Mouse (Mus musculus) C2C12 (cell line): ENCODE measurements around the gene Tmem38a. TPM values are rescaled to one million over a fixed set of nuclear protein-coding genes. Genes with fewer than 3 reads are reported as not detected.

Experiments used
- H3K27me3 ChIP-seq: one replicate; pipeline ENCODE4 v1.6.1; 2011; ENCODE audit not compliant: control insufficient read depth, insufficient read depth, insufficient read length
- H3K36me3 ChIP-seq: one replicate; pipeline ENCODE4 v1.6.1; 2011; ENCODE audit not compliant: control insufficient read depth, insufficient read depth
- H3K4me3 ChIP-seq: one replicate; pipeline ENCODE4 v1.5.1; 2011; ENCODE audit warnings: mild to moderate bottlenecking, control low read depth; ENCODE audit not compliant: poor library complexity, insufficient read depth, severe bottlenecking
- H3K79me2 ChIP-seq: one replicate; pipeline ENCODE4 v1.6.1; 2011; ENCODE audit not compliant: control insufficient read depth, insufficient read depth
- H3K79me3 ChIP-seq: one replicate; pipeline ENCODE4 v1.6.1; 2011; ENCODE audit warnings: low read depth, control low read depth
- H3ac ChIP-seq: one replicate; pipeline ENCODE3; 2011; ENCODE audit warnings: low read depth; ENCODE audit not compliant: control insufficient read depth, insufficient read length
- CEBPB ChIP-seq: IDR thresholded peaks from one replicate; pipeline ENCODE4 v1.6.1; 2011; ENCODE audit warnings: low read depth, mild to moderate bottlenecking, control low read depth, moderate library complexity
- CTCF ChIP-seq: IDR thresholded peaks from one replicate; pipeline ENCODE4 v1.5.1; 2011; ENCODE audit not compliant: control insufficient read depth, insufficient read depth, insufficient read length
- FOSL1 ChIP-seq: IDR thresholded peaks from one replicate; pipeline ENCODE4 v1.8.0; 2011; ENCODE audit warnings: mild to moderate bottlenecking, low read length; ENCODE audit not compliant: poor library complexity, insufficient read depth, severe bottlenecking
- MAX ChIP-seq: IDR thresholded peaks from one replicate; pipeline ENCODE4 v1.6.1; 2011; ENCODE audit warnings: mild to moderate bottlenecking, control low read depth
- MYOD1 ChIP-seq: IDR thresholded peaks from one replicate; pipeline ENCODE4 v1.6.1; 2011; ENCODE audit warnings: low read depth; ENCODE audit not compliant: control insufficient read depth, insufficient read length
- MYOG ChIP-seq: IDR thresholded peaks from one replicate; pipeline ENCODE4 v1.6.1; 2011; ENCODE audit not compliant: control insufficient read depth, insufficient read length; ENCODE audit errors: extremely low read depth
- USF1 ChIP-seq: IDR thresholded peaks from one replicate; pipeline ENCODE4 v1.6.1; 2011; ENCODE audit warnings: low read depth, mild to moderate bottlenecking, control low read depth, moderate library complexity
- microRNA-seq: library from miRNA; unstranded; fragments of <30 nt; microRNA quantifications from one replicate; pipeline ENCODE4, GENCODE M21; 2019; ENCODE audit warnings: borderline microRNAs expressed
- polyA plus RNA-seq: library from polyadenylated mRNA; unstranded; fragments of >200 nt; fragmentation: generic; extraction: Trizol; gene quantifications from one replicate; pipeline ENCODE4 v1.2.1, GENCODE M21; 2012; ENCODE audit warnings: missing spikeins

Gene Tmem38a
- polyA plus RNA-seq, 1 experiment: 16.5 TPM

DNA sequence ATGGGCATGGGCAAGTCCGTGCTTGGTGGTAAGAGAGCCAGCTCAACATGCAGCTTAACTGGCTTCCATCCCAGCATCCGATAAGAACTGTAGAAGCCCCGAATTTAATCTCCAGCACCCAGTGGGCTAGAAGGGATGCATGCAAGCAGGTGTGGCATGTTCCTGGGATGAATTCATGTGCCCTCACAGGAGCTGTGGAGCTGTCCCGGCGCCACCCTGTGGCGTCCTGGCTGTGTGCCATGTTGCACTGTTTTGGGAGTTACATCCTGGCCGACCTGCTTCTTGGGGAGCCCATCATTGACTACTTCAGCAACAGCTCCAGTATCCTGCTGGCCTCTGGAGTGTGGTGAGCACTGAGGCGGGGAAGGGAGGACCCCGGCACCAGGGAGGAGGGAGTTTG, 7.5 kb downstream of the Tmem38a start:
- Histone ChIP-seq H3K79me3 (no peaks in the 10 kb centered on the region), H3K4me3 (no peak overlapping the region), H3K79me2 (no peaks in the 10 kb centered on the region), H3K36me3 (no peaks in the 10 kb centered on the region), H3ac (no peak overlapping the region), H3K27me3 (no peaks in the 10 kb centered on the region)
- TF ChIP-seq CEBPB: no peak
- no peak for TF ChIP-seq MYOD1
- TF ChIP-seq MAX: no peak
- no peak for TF ChIP-seq MYOG
- TF ChIP-seq CTCF: no peak
- no peak for TF ChIP-seq FOSL1
- TF ChIP-seq USF1: no peak

DNA sequence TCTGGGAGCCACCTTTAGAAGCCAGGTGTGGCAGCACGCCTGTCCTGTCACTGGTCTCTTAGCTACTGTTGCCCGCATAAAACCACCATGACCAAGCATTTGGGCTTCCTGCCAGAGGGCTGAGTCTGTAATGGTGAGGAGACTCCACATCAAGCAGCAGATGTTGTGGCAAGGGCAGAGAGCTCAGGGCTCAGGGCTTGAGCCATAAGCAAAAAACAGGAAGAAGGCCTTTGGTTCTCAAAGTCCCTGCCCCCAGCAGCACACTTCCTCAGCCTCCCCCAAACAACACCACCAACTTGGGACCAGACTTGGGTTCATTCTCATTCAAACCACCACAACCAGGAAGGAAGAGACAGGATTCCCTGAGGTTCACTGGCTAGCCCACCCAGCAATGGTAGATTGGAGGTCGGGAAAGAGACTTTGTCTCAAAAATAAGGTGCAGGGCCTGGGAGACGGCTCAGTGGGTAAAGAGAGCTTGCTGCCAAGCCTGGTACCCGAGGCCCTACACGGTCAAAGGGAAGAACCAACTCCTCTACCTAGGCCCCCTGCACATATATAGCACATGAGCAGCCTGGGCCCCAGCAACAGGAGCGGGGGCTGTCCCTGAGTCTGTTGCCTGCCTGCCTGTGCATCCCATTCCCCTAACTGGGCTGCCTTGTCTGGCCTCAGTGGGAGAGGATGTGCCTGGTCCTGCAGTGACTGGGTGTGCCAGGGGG, 11.4 kb downstream of the Tmem38a start:
- no peak overlapping the region for H3ac ChIP-seq
- TF ChIP-seq USF1: no peak
- TF ChIP-seq MYOD1: no peak
- no peak for TF ChIP-seq CTCF
- TF ChIP-seq MYOG: no peak
- TF ChIP-seq CEBPB: no peak
- TF ChIP-seq MAX: no peak
- no peak for TF ChIP-seq FOSL1

DNA sequence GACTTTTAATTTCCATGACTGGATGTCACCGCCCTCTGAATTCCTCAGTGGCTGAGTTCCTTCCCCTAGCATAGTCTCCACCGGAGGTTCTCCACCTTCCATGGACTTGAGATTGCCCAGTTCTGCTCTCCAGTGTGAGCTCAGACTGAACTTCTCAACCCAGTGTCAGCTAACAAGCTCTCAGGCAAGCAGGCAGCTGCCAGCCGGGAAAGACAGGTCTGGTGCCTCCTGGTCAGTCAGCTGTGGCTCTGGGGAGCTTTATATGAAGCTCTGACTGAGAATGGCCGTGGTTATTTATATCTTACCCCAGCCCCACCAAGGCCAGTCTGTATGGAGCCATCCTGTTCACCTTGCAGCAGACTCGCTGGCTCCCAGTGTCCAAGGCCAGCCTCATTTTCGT, 12.5 kb downstream of the Tmem38a start:
- TF ChIP-seq CTCF (no peak), MYOG (no peak), USF1 (no peak), MYOD1 (no peak), FOSL1 (no peak), CEBPB (no peak), MAX (no peak)
- no peaks in the 10 kb centered on the region for H3K36me3 ChIP-seq
- no peak overlapping the region for H3K4me3 ChIP-seq
- H3K79me3 ChIP-seq: no peaks in the 10 kb centered on the region
- no peaks in the 10 kb centered on the region for H3K79me2 ChIP-seq
- H3K27me3 ChIP-seq: no peaks in the 10 kb centered on the region
- H3ac ChIP-seq: no peak overlapping the region

More for the DNA sequence above, 11.4 kb downstream of the Tmem38a start:
- no peaks in the 10 kb centered on the region for H3K36me3 ChIP-seq
- H3K27me3 ChIP-seq: no peaks in the 10 kb centered on the region
- H3K4me3 ChIP-seq: no peak overlapping the region
- H3K79me3 ChIP-seq: no peaks in the 10 kb centered on the region
- H3K79me2 ChIP-seq: no peaks in the 10 kb centered on the region

DNA sequence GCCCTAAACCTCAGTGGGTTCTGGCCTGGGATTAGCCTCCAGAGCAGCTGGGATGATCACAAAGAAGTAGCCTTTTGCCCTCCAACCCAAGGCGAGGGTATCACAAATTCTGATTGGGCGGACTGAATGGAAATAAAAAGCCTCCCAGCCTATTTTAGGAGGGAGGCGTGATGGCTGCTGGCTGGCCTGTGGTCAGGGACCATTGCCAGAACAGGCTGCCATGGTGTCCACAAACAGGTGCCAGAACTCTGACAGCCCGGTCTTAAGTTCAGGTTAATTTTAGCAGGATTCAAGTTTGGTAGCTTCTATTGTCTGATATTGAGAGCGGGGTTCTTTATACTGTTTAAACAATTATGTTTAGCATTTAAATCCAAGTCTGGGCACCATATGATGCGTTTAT, 16.0 kb downstream of the Tmem38a start:
- TF ChIP-seq CTCF (no peak), FOSL1 (no peak), MAX (no peak), USF1 (no peak)
- no peak overlapping the region for H3ac ChIP-seq
- H3K36me3 ChIP-seq: no peaks in the 10 kb centered on the region
- no peak overlapping the region for H3K4me3 ChIP-seq
- H3K27me3 ChIP-seq: no peaks in the 10 kb centered on the region
- H3K79me3 ChIP-seq: no peaks in the 10 kb centered on the region
- no peaks in the 10 kb centered on the region for H3K79me2 ChIP-seq

DNA sequence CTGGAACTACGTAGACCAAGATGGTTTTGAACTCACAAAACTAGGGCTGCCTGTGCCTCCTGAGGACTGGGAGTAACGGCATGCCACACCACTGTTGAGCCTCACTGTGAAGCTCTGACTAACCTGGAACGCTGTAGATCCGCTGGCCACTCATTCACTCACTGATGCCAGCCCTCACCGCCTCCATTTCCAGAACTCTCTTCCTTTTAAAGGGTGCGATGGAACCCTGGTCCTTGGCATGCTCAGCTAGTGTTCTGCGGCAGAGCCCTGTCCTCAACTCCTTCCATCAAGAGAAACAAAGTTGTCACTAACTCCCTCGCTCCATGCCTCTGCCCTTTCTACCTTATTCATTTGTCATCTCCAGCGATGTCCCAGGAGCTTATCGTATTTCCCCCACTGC, 17.0 kb downstream of the Tmem38a start:
- no peaks in the 10 kb centered on the region for H3K79me3 ChIP-seq
- H3ac ChIP-seq: no peak overlapping the region
- H3K79me2 ChIP-seq: no peaks in the 10 kb centered on the region
- H3K36me3 ChIP-seq: no peaks in the 10 kb centered on the region
- no peak overlapping the region for H3K4me3 ChIP-seq
- no peaks in the 10 kb centered on the region for H3K27me3 ChIP-seq
- TF ChIP-seq CTCF: no peak
- no peak for TF ChIP-seq MYOG
- TF ChIP-seq CEBPB: no peak
- no peak for TF ChIP-seq FOSL1
- no peak for TF ChIP-seq MYOD1
- no peak for TF ChIP-seq USF1
- no peak for TF ChIP-seq MAX

DNA sequence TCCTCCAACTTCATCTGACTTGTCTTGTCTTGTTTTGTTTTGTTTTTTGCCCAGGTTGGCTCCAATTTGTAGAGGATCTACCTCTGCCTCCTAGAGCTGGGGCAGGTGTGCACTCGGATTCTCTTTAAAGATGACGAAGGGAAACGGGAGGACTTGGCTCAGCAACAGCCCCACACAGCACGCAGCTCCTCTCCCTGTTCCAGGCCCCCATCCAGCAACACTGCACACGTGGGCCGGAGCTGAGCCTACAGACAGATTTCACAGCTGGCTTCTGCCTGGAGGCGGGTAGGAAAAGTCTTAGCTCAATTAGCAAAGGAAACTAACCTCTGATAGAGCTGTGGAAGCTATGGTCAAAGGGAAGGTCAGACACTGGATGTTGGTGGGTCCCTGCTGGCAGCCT, 17.4 kb downstream of the Tmem38a start:
- H3K36me3 ChIP-seq: no peaks in the 10 kb centered on the region
- no peak overlapping the region for H3ac ChIP-seq
- no peaks in the 10 kb centered on the region for H3K79me2 ChIP-seq
- H3K79me3 ChIP-seq: no peaks in the 10 kb centered on the region
- H3K27me3 ChIP-seq: no peaks in the 10 kb centered on the region
- no peak overlapping the region for H3K4me3 ChIP-seq
- TF ChIP-seq MYOD1: no peak
- no peak for TF ChIP-seq MYOG
- TF ChIP-seq FOSL1: no peak

DNA sequence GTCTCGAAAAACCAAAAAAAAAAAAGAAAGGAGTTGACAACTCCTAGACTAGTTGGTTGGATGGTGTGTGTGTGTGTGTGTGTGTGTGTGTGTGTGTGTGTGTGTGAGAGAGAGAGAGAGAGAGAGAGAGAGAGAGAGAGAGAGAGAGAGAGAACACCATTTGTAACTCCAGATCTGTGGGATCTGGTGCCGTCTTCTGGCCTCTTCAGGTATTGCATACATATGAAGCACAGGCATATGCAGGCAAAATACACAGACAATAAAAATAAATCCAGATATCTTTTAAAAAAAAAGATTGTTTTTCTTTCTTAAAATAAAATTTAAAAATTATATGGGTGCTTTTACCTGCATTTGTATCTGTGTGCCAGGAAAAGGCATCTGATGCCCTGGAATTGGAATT, 18.3 kb downstream of the Tmem38a start:
- Histone ChIP-seq H3K79me2 (no peaks in the 10 kb centered on the region), H3K4me3 (no peak overlapping the region), H3K27me3 (no peaks in the 10 kb centered on the region)

More for the DNA sequence above, 18.3 kb downstream of the Tmem38a start:
- Histone ChIP-seq H3K36me3 (no peaks in the 10 kb centered on the region), H3K79me3 (no peaks in the 10 kb centered on the region), H3ac (no peak overlapping the region)
- TF ChIP-seq MYOD1 (no peak), CTCF (no peak), FOSL1 (no peak), MAX (no peak), CEBPB (no peak), USF1 (no peak), MYOG (no peak)

Small RNAs within 50 kb of the gene (microRNA-seq; reads per million reads assigned to microRNA genes)
- gene Gm28019: not detected

Other genes starting within 250 kb of the Tmem38a start
- 29.4 TPM for gene Eps15l1, start 150.6 kb upstream of the Tmem38a start, polyA plus RNA-seq
- 1.6 TPM for gene Calr3, start 128.2 kb upstream of the Tmem38a start, polyA plus RNA-seq
- 5.9 TPM for gene 1700030K09Rik, start 128.2 kb upstream of the Tmem38a start, polyA plus RNA-seq
- gene Cherp, start 96.8 kb upstream of the Tmem38a start, polyA plus RNA-seq: 56.9 TPM
- gene Slc35e1, start 79.4 kb upstream of the Tmem38a start, polyA plus RNA-seq: 27.5 TPM
- gene Med26, start 23.8 kb upstream of the Tmem38a start, polyA plus RNA-seq: 7.8 TPM
- 57.9 TPM for gene Smim7, start 967 bp upstream of the Tmem38a start, polyA plus RNA-seq
- 0.05 TPM for gene Nwd1, start 74.7 kb downstream of the Tmem38a start, polyA plus RNA-seq
- gene Sin3b, start 151.2 kb downstream of the Tmem38a start, polyA plus RNA-seq: 140 TPM
- 0.53 TPM for gene F2rl3, start 189.8 kb downstream of the Tmem38a start, polyA plus RNA-seq